Mouse (Mus musculus) liver, embryonic 12.5 days (tissue): ENCODE data around the gene Kank3. TPM values are rescaled to one million over a fixed set of nuclear protein-coding genes. Genes with fewer than 3 reads are reported as not detected.
"Not testable (repeated sequence)": the region's sequence is repeated elsewhere in the genome, so short reads cannot be mapped to it uniquely, and the experiment has no call there.

Source experiments
- ATAC-seq: fragments of 200-750 bp; cut with Nextera tagmentation; 2 replicates; pipeline ENCODE4 v1.8.0; 2017; ENCODE audit warnings: moderate number of reproducible peaks, mild to moderate bottlenecking, moderate library complexity
- H3K27ac ChIP-seq: fragments of 300-500 bp; sonication (generic); 2 replicates; pipeline ENCODE4 v1.5.1; 2016; ENCODE audit warnings: mild to moderate bottlenecking
- H3K27me3 ChIP-seq: fragments of 300-500 bp; sonication (generic); replicated peaks from 2 replicates; pipeline ENCODE4 v1.6.1; 2016; ENCODE audit warnings: mild to moderate bottlenecking, moderate library complexity
- H3K36me3 ChIP-seq: fragments of 300-500 bp; sonication (generic); 2 replicates; pipeline ENCODE4 v1.6.1; 2016; ENCODE audit warnings: mild to moderate bottlenecking, moderate library complexity
- H3K4me1 ChIP-seq: fragments of 300-500 bp; sonication (generic); 2 replicates; pipeline ENCODE4 v1.6.1; 2016
- H3K4me2 ChIP-seq: fragments of 300-500 bp; sonication (generic); 2 replicates; pipeline ENCODE4 v1.6.1; 2016; ENCODE audit warnings: mild to moderate bottlenecking, moderate library complexity
- H3K4me3 ChIP-seq: fragments of 300-500 bp; sonication (generic); 2 replicates; pipeline ENCODE4 v1.5.1; 2016; ENCODE audit warnings: mild to moderate bottlenecking, moderate library complexity
- H3K9ac ChIP-seq: fragments of 300-500 bp; sonication (generic); 2 replicates; pipeline ENCODE4 v1.6.1; 2016; ENCODE audit warnings: mild to moderate bottlenecking, moderate library complexity
- H3K9me3 ChIP-seq: fragments of 300-500 bp; sonication (generic); replicated peaks from 2 replicates; pipeline ENCODE4 v1.6.1; 2016; ENCODE audit warnings: mild to moderate bottlenecking, moderate library complexity
- WGBS: fragments of 180-500 bp; shearing (Covaris S2); methylation state at CpG from one replicate; pipeline ENCODE4 v1.1.7; 2016; ENCODE audit not compliant: insufficient replicate concordance; 5-methylcytosine and 5-hydroxymethylcytosine counted together
- polyA plus RNA-seq: library from polyadenylated mRNA; unstranded; fragments of >200 nt; fragmentation: Nextera tagmentation; extraction: Ambion mirVana; gene quantifications from 2 replicates; pipeline ENCODE4 v1.2.1, GENCODE M21; 2016

Gene Kank3
- polyA plus RNA-seq, 1 experiment from 2014 or later: 13.2 TPM

GRCm38 (mm10) chr17:33808192-33808591, 2.1 kb upstream of the Kank3 start:
- H3K27ac ChIP-seq: peak overlapping the region; percentile 48; the same call in 1 of the 2 replicates
- no peak overlapping the region for H3K4me2 ChIP-seq
- 17% methylated on average over 10 of the region's 10 CpGs for WGBS
- H3K4me1 ChIP-seq: peaks cover 31% of the 10 kb centered on the region
- ATAC-seq: no peak
- no peaks in the 10 kb centered on the region for H3K36me3 ChIP-seq
- no peak overlapping the region; the same call in 1 of the 2 replicates for H3K9ac ChIP-seq
- H3K4me3 ChIP-seq: no peak overlapping the region
- no peaks in the 10 kb centered on the region for H3K9me3 ChIP-seq
- peaks cover 15% of the 10 kb centered on the region for H3K27me3 ChIP-seq

GRCm38 (mm10) chr17:33811142-33811516, 810 bp downstream of the Kank3 start:
- no peaks in the 10 kb centered on the region for H3K36me3 ChIP-seq
- no peak overlapping the region for H3K27ac ChIP-seq
- peak overlapping the region; percentile 64 for H3K9ac ChIP-seq
- H3K4me1 ChIP-seq: peaks cover 23% of the 10 kb centered on the region
- H3K4me2 ChIP-seq: peak overlapping the region; percentile 93
- H3K4me3 ChIP-seq: peak overlapping the region; percentile 62
- no peak; the same call in 1 of the 2 replicates for ATAC-seq
- no peaks in the 10 kb centered on the region for H3K9me3 ChIP-seq
- H3K27me3 ChIP-seq: peaks cover 16% of the 10 kb centered on the region
- WGBS: 4% methylated on average over 7 of the region's 7 CpGs

- WGBS: 51% methylated on average over 3 of the region's 3 CpGs
- Histone ChIP-seq H3K36me3 (no peaks in the 10 kb centered on the region), H3K9me3 (no peaks in the 10 kb centered on the region), H3K4me3 (no peak overlapping the region), H3K4me1 (peaks cover 32% of the 10 kb centered on the region), H3K4me2 (0 out of 2 replicates have a peak overlapping the region, but pooled peaks have one; percentile 0), H3K27me3 (peaks cover 16% of the 10 kb centered on the region), H3K27ac (no peak overlapping the region), H3K9ac (no peak overlapping the region)
- no peak for ATAC-seq
These were observed 2.2 kb downstream of the Kank3 start for GRCm38 (mm10) chr17:33812475-33812874.

GRCm38 (mm10) chr17:33812990-33813389, 2.7 kb downstream of the Kank3 start:
- Histone ChIP-seq H3K9ac (no peak overlapping the region), H3K4me3 (no peak overlapping the region), H3K4me1 (peaks cover 34% of the 10 kb centered on the region), H3K4me2 (0 out of 2 replicates have a peak overlapping the region, but pooled peaks have one; percentile 0), H3K27ac (no peak overlapping the region), H3K36me3 (no peaks in the 10 kb centered on the region), H3K9me3 (no peaks in the 10 kb centered on the region), H3K27me3 (peaks cover 16% of the 10 kb centered on the region)
- no peak for ATAC-seq
- 41% methylated on average over 4 of the region's 4 CpGs for WGBS

GRCm38 (mm10) chr17:33815399-33815798, 5.1 kb downstream of the Kank3 start:
- H3K9me3 ChIP-seq: no peaks in the 10 kb centered on the region
- H3K27me3 ChIP-seq: peaks cover 16% of the 10 kb centered on the region
- ATAC-seq: no peak
- peaks cover 22% of the 10 kb centered on the region for H3K36me3 ChIP-seq
- no peak overlapping the region for H3K9ac ChIP-seq
- H3K4me1 ChIP-seq: peaks cover 39% of the 10 kb centered on the region
- no peak overlapping the region for H3K4me3 ChIP-seq
- no peak overlapping the region for H3K4me2 ChIP-seq
- H3K27ac ChIP-seq: no peak overlapping the region
- WGBS: 82% methylated on average over 6 of the region's 6 CpGs

- H3K4me1 ChIP-seq: peaks cover 35% of the 10 kb centered on the region
- peak overlapping the region; percentile 69 for H3K4me3 ChIP-seq
- peaks cover 6% of the 10 kb centered on the region for H3K27me3 ChIP-seq
- H3K9ac ChIP-seq: peak overlapping the region; percentile 88
- ATAC-seq: no peak
- H3K4me2 ChIP-seq: peak overlapping the region; percentile 98
- H3K9me3 ChIP-seq: no peaks in the 10 kb centered on the region
- H3K36me3 ChIP-seq: peaks cover 35% of the 10 kb centered on the region
- no peak overlapping the region for H3K27ac ChIP-seq
- WGBS: 76% methylated on average over 5 of the region's 5 CpGs
These were observed 6.3 kb downstream of the Kank3 start for GRCm38 (mm10) chr17:33816612-33817011.

- peaks cover 42% of the 10 kb centered on the region for H3K4me1 ChIP-seq
- H3K9ac ChIP-seq: peak overlapping the region; percentile 88
- peaks cover 42% of the 10 kb centered on the region for H3K36me3 ChIP-seq
- H3K27me3 ChIP-seq: peaks cover 6% of the 10 kb centered on the region
- peak; percentile 98 for ATAC-seq
- H3K4me2 ChIP-seq: peak overlapping the region; percentile 98
- under 1% methylated on average over 89 of the region's 89 CpGs for WGBS
- H3K4me3 ChIP-seq: peak overlapping the region; percentile 69
- no peaks in the 10 kb centered on the region for H3K9me3 ChIP-seq
- H3K27ac ChIP-seq: peak overlapping the region; percentile 84
These were observed 7.1 kb downstream of the Kank3 start for GRCm38 (mm10) chr17:33817184-33817968.

- WGBS: 20% methylated on average over 33 of the region's 33 CpGs
- Histone ChIP-seq H3K9ac (peak overlapping the region; percentile 88), H3K27me3 (peaks cover 2% of the 10 kb centered on the region), H3K36me3 (peaks cover 49% of the 10 kb centered on the region), H3K4me1 (peaks cover 50% of the 10 kb centered on the region), H3K4me3 (peak overlapping the region; percentile 69), H3K9me3 (no peaks in the 10 kb centered on the region), H3K4me2 (peak overlapping the region; percentile 98), H3K27ac (peak overlapping the region; percentile 84)
- ATAC-seq: no peak; the same call in 1 of the 2 replicates
These were observed 7.8 kb downstream of the Kank3 start for GRCm38 (mm10) chr17:33817969-33818643.

- peak overlapping the region; percentile 76 for H3K4me2 ChIP-seq
- H3K4me1 ChIP-seq: peaks cover 66% of the 10 kb centered on the region
- peak overlapping the region; percentile 82 for H3K4me3 ChIP-seq
- WGBS: 77% methylated on average over 1 of the region's 1 CpGs
- no peak for ATAC-seq
- no peaks in the 10 kb centered on the region for H3K9me3 ChIP-seq
- H3K27ac ChIP-seq: no peak overlapping the region
- H3K36me3 ChIP-seq: peaks cover 58% of the 10 kb centered on the region
- H3K9ac ChIP-seq: peak overlapping the region; percentile 85; the same call in 1 of the 2 replicates
- H3K27me3 ChIP-seq: no peaks in the 10 kb centered on the region
These were observed 12.2 kb downstream of the Kank3 start for GRCm38 (mm10) chr17:33822436-33822959.

GRCm38 (mm10) chr17:33823171-33823570, 12.9 kb downstream of the Kank3 start:
- Histone ChIP-seq H3K27ac (peak overlapping the region; percentile 68), H3K36me3 (peaks cover 62% of the 10 kb centered on the region), H3K4me2 (peak overlapping the region; percentile 76), H3K4me1 (peaks cover 60% of the 10 kb centered on the region), H3K9ac (peak overlapping the region; percentile 85), H3K4me3 (peak overlapping the region; percentile 82)
- H3K9me3 ChIP-seq, H3K27me3 ChIP-seq, ATAC-seq: not testable (repeated sequence)
- 56% methylated on average over 8 of the region's 8 CpGs for WGBS

- H3K9me3 ChIP-seq: no peaks in the 10 kb centered on the region
- peak within 1 kb of the TSS; percentile 82 for H3K4me3 ChIP-seq
- under 1% methylated on average over 51 of the region's 51 CpGs for WGBS
- H3K36me3 ChIP-seq: peaks cover 62% of the 10 kb centered on the region
- H3K27me3 ChIP-seq: no peaks in the 10 kb centered on the region
- peak within 1 kb of the TSS; percentile 85 for H3K9ac ChIP-seq
- peaks cover 49% of the 10 kb centered on the region for H3K4me1 ChIP-seq
- peak within 1 kb of the TSS; percentile 79 for H3K27ac ChIP-seq
- H3K4me2 ChIP-seq: peak within 1 kb of the TSS; percentile 76
- ATAC-seq: peak; percentile 88
These were observed 14.0 kb downstream of the Kank3 start, which contains the start of the genes Rps28 and Ndufa7 for GRCm38 (mm10) chr17:33824084-33824996. Gene Rps28, minus strand, starts transcription at chr17:33824562. Gene Ndufa7, plus strand, starts transcription at chr17:33824572.
